Comparison of ENCODE assay signal across 15 mouse cellular contexts in genomic region chr14:76122663-76123058, GRCm38 (mm10). TPM values are rescaled to one million over a fixed set of nuclear protein-coding genes. Genes with fewer than 3 reads are reported as not detected.
DNase-seq lines count a peak whose midpoint lies in the region; ATAC-seq and TF ChIP-seq lines count a peak whose summit lies in the region.
"Had no signal": no experiment of that assay in that cellular context is flagged by ENCODE, and none has a peak within 500 bp of the region (broad histone marks: within the 10 kb centered on the region; RNA-seq: fewer than 3 reads in every experiment).

No protein-coding gene starts in this region.

- H3K4me3 ChIP-seq in heart, embryonic 13.5 days = no peak overlapping the region
- H3K4me3 ChIP-seq in heart, postnatal 0 days (ENCODE audit: low read depth, low read length) = no peak overlapping the region
- no peak overlapping the region for H3K4me3 ChIP-seq in lung, embryonic 16.5 days (ENCODE audit: low read length)
- H3K4me3 ChIP-seq: embryonic facial prominence, embryonic 13.5 days; forebrain, embryonic 12.5 days; heart, embryonic 10.5 days; hindbrain, embryonic 10.5 days; intestine, embryonic 15.5 days had no signal

- H3K4me2 ChIP-seq in heart, embryonic 13.5 days = no peak overlapping the region
- H3K4me2 ChIP-seq in heart, postnatal 0 days (ENCODE audit: low read depth, low read length) = no peak overlapping the region
- H3K4me2 ChIP-seq in lung, embryonic 16.5 days (ENCODE audit: low read depth, low read length) = no peak overlapping the region
- H3K4me2 ChIP-seq: embryonic facial prominence, embryonic 13.5 days; forebrain, embryonic 12.5 days; hindbrain, embryonic 14.5 days; intestine, embryonic 15.5 days had no signal

- WGBS in heart, embryonic 13.5 days = 58% methylated on average over 8 of the region's 8 CpGs
- WGBS in heart, postnatal 0 days = 41% methylated on average over 8 of the region's 8 CpGs
- 77% methylated on average over 8 of the region's 8 CpGs for WGBS in lung, embryonic 16.5 days

- intact Hi-C loops in gastrocnemius, postnatal 14 days (cut with DNase I; ENCODE audit: low total_unique reads) = loop anchor here (5.0 to 10.0 kb wide), 2 partner anchors 350 to 882 kb away; no protein-coding TSS in a partner anchor
- intact Hi-C loops in heart, postnatal 36 days (cut with DNase I) = loop anchor here (1.0 to 5.0 kb wide), 2 partner anchors 351 to 890 kb away; no protein-coding TSS in a partner anchor

- TF ChIP-seq CTCF in heart, postnatal 0 days (IDR thresholded peaks at IDR 0.05; ENCODE audit: low read depth) = no peak

- peaks cover 84% of the 10 kb centered on the region for H3K36me3 ChIP-seq in heart, embryonic 13.5 days
- peaks cover 69% of the 10 kb centered on the region for H3K36me3 ChIP-seq in heart, postnatal 0 days (replicated peaks; ENCODE audit: control insufficient read depth, insufficient read depth, low read length)
- H3K36me3 ChIP-seq in lung, embryonic 16.5 days (ENCODE audit: control insufficient read depth, insufficient read depth, low read length) = peaks cover 24% of the 10 kb centered on the region

- no peaks in the 10 kb centered on the region for H3K9me3 ChIP-seq in heart, embryonic 13.5 days
- H3K9me3 ChIP-seq in heart, postnatal 0 days (replicated peaks; ENCODE audit: control insufficient read depth, low read length) = no peaks in the 10 kb centered on the region
- no peaks in the 10 kb centered on the region for H3K9me3 ChIP-seq in lung, embryonic 16.5 days (ENCODE audit: control insufficient read depth, low read length)
- H3K9me3 ChIP-seq: embryonic facial prominence, embryonic 13.5 days; forebrain, embryonic 12.5 days; heart, embryonic 10.5 days; hindbrain, embryonic 10.5 days; intestine, embryonic 15.5 days had no signal

- no peak for ATAC-seq in heart, embryonic 13.5 days (ENCODE audit: extremely low read depth, insufficient number of reproducible peaks, low FRiP score, low TSS enrichment)
- peak; percentile 30; the same call in 1 of the 2 replicates for ATAC-seq in heart, postnatal 0 days (ENCODE audit: insufficient read depth, low read depth)
- ATAC-seq in lung, embryonic 16.5 days (ENCODE audit: low read depth) = no peak

- DNase-seq in gastrocnemius, adult 18-20 months (ENCODE audit: low spot score) = peak; percentile 23
- no peak for DNase-seq in gastrocnemius, postnatal 14 days
- DNase-seq in heart, adult 18-20 months = no peak
- DNase-seq in heart, postnatal 0 days (ENCODE audit: low spot score) = peak; percentile 40
- DNase-seq in heart, postnatal 36 days = no peak
- DNase-seq in lung, postnatal 10 days = no peak
- DNase-seq: cerebellum, adult 9-11 months had no signal

- H3K27ac ChIP-seq in heart, embryonic 13.5 days (replicated peaks) = no peak overlapping the region; the same call in 1 of the 2 replicates
- peak overlapping the region; percentile 27 for H3K27ac ChIP-seq in heart, postnatal 0 days (ENCODE audit: low read depth)
- H3K27ac ChIP-seq in lung, embryonic 16.5 days (ENCODE audit: low read length) = peak overlapping the region; percentile 9
- H3K27ac ChIP-seq: embryonic facial prominence, embryonic 13.5 days; forebrain, embryonic 12.5 days; heart, embryonic 10.5 days; hindbrain, embryonic 10.5 days; hindbrain, embryonic 14.5 days; intestine, embryonic 15.5 days had no signal

- H3K9ac ChIP-seq in heart, embryonic 13.5 days = peak overlapping the region; percentile 42; the same call in 1 of the 2 replicates
- no peak overlapping the region for H3K9ac ChIP-seq in heart, postnatal 0 days (replicated peaks; ENCODE audit: low read depth, low read length)
- no peak overlapping the region for H3K9ac ChIP-seq in lung, embryonic 16.5 days (ENCODE audit: low read length)
- H3K9ac ChIP-seq: embryonic facial prominence, embryonic 13.5 days; forebrain, embryonic 12.5 days; hindbrain, embryonic 14.5 days; intestine, embryonic 15.5 days had no signal

- H3K27me3 ChIP-seq in heart, embryonic 13.5 days (replicated peaks) = no peaks in the 10 kb centered on the region
- no peaks in the 10 kb centered on the region for H3K27me3 ChIP-seq in heart, postnatal 0 days (ENCODE audit: control insufficient read depth, insufficient read depth, low read length)
- H3K27me3 ChIP-seq in lung, embryonic 16.5 days (ENCODE audit: control insufficient read depth, insufficient read depth, low read depth, low read length) = no peaks in the 10 kb centered on the region
- H3K27me3 ChIP-seq: embryonic facial prominence, embryonic 13.5 days; forebrain, embryonic 12.5 days; intestine, embryonic 15.5 days had no signal

- peaks cover 12% of the 10 kb centered on the region for H3K4me1 ChIP-seq in heart, embryonic 13.5 days
- H3K4me1 ChIP-seq in heart, postnatal 0 days (ENCODE audit: control insufficient read depth, insufficient read depth) = 0 out of 2 replicates have a peak, but pooled peaks cover 6% of the 10 kb centered on the region
- H3K4me1 ChIP-seq in lung, embryonic 16.5 days (replicated peaks; ENCODE audit: control insufficient read depth, insufficient read depth, low read length) = peaks cover 5% of the 10 kb centered on the region; the same call in 1 of the 2 replicates
- H3K4me1 ChIP-seq: forebrain, embryonic 12.5 days; hindbrain, embryonic 10.5 days; intestine, embryonic 15.5 days had no signal

- TF ChIP-seq EP300 in heart, postnatal 0 days (IDR thresholded peaks at IDR 0.05; ENCODE audit: low read depth) = no peak

RNA-seq across cellular contexts. Expression of gene Nufip1, which starts 12.0 kb away (rescaled TPM):
- 1 to 10 TPM; 3.2 to 3.8 TPM for total RNA-seq in gastrocnemius, adult 18-20 months (2021)
- 1 to 10 TPM; 3.6 to 3.8 TPM for total RNA-seq in gastrocnemius, postnatal 14 days (2021)
- 9.7 and 10.5 TPM in 2 replicates for polyA plus RNA-seq in heart, embryonic 13.5 days (2015; fragmentation: Nextera tagmentation; extraction: Ambion mirVana)
- total RNA-seq in heart, adult 18-20 months (2021) = 1 to 10 TPM; 3.3 to 3.7 TPM
- 6.0 and 6.5 TPM in 2 replicates for total RNA-seq in heart, postnatal 0 days (2014; rRNA removed; ENCODE audit: low replicate concordance)
- 5.4 and 6.0 TPM in 2 replicates for polyA plus RNA-seq in heart, postnatal 0 days (2015; fragmentation: Nextera tagmentation; extraction: Ambion mirVana)
- 1 to 10 TPM; 3.5 to 3.9 TPM for total RNA-seq in heart, postnatal 36 days (2021)
- 13.1 and 13.3 TPM in 2 replicates for polyA plus RNA-seq in lung, embryonic 16.5 days (2015; fragmentation: Nextera tagmentation; extraction: Ambion mirVana)

RNA-seq across cellular contexts. Expression of gene Gpalpp1, which starts 12.1 kb away (rescaled TPM):
- total RNA-seq in gastrocnemius, adult 18-20 months (2021) = 1 to 10 TPM; 6.1 to 6.5 TPM
- total RNA-seq in gastrocnemius, postnatal 14 days (2021) = 1 to 10 TPM; 6.5 to 6.9 TPM
- 8.8 and 9.5 TPM in 2 replicates for polyA plus RNA-seq in heart, embryonic 13.5 days (2015; fragmentation: Nextera tagmentation; extraction: Ambion mirVana)
- total RNA-seq in heart, adult 18-20 months (2021) = 10 to 100 TPM; 10.3 to 11.5 TPM
- total RNA-seq in heart, postnatal 0 days (2014; rRNA removed; ENCODE audit: low replicate concordance) = 8.8 and 11.4 TPM in 2 replicates
- 5.8 and 6.2 TPM in 2 replicates for polyA plus RNA-seq in heart, postnatal 0 days (2015; fragmentation: Nextera tagmentation; extraction: Ambion mirVana)
- total RNA-seq in heart, postnatal 36 days (2021) = 10 to 100 TPM in 1 of 2 experiments, 1 to 10 TPM in 1; 9.3 to 12.5 TPM
- 12.9 and 13.7 TPM in 2 replicates for polyA plus RNA-seq in lung, embryonic 16.5 days (2015; fragmentation: Nextera tagmentation; extraction: Ambion mirVana)

Comparison
In these comparisons a context has a peak if more than half of its experiments do, and no peak if none do; other contexts are left out.
1. DNase-seq: peak in gastrocnemius, adult 18-20 months (single experiment) and heart, postnatal 0 days (single experiment); none in gastrocnemius, postnatal 14 days (single experiment), heart, adult 18-20 months (0 of 2), heart, postnatal 36 days (0 of 2) and lung, postnatal 10 days (single experiment).